Mouse (Mus musculus) spleen, adult 10 weeks (tissue): Measurements from ENCODE around the gene Fam163b. TPM values are rescaled to one million over a fixed set of nuclear protein-coding genes. Genes with fewer than 3 reads are reported as not detected.

Source experiments
- polyA plus RNA-seq: library from polyadenylated mRNA; stranded (reverse); fragments of 350-450 nt; fragmentation: Illumina TruSeq; extraction: RNeasy Lipid Tissue Mini Kit (QIAGEN cat#74804); gene quantifications from one replicate; pipeline ENCODE4 v1.2.3, GENCODE M21; 2015; ENCODE audit warnings: low replicate concordance; ENCODE audit not compliant: insufficient read depth

Gene Fam163b
- polyA plus RNA-seq: not detected

DNA sequence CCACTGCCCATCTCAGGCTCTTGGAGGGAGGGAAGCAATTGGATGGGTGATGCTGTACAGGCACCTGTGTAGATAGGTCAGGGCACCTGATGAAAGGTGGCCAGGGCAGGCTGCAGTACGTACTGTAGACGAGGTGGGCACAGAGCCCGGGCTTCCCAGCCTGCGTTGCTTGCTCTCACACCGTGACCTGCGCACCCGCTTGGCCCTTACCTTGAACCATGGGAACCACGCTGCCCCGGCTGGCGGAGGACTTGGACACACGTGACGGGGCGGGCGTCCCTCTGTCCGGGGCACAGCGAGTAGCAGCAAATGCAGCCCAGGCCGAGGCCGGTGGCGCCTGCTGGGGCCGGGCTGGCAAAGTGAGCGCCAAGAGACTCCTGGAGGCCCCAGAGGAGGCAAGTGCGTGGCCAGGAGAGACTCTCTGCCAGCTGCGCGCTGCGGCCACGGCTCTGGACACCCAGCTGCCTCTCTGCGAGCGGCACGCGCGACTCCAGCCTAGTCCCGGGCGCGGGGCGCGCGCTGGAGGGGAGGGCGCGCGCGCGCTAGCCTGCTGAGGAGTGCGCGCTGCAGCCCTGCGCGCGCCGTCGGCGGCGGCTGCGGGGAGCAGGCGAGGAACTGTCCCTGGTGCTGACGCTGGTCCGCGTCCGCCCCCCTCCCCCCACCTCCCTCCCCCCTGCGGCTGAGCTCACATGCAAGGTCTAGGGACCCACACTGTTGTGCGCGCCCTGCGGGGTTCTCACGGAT lies at the start of gene Fam163b:
Fam163b (minus strand) TSS at position 542 of the 744 bp plus-strand sequence.

DNA sequence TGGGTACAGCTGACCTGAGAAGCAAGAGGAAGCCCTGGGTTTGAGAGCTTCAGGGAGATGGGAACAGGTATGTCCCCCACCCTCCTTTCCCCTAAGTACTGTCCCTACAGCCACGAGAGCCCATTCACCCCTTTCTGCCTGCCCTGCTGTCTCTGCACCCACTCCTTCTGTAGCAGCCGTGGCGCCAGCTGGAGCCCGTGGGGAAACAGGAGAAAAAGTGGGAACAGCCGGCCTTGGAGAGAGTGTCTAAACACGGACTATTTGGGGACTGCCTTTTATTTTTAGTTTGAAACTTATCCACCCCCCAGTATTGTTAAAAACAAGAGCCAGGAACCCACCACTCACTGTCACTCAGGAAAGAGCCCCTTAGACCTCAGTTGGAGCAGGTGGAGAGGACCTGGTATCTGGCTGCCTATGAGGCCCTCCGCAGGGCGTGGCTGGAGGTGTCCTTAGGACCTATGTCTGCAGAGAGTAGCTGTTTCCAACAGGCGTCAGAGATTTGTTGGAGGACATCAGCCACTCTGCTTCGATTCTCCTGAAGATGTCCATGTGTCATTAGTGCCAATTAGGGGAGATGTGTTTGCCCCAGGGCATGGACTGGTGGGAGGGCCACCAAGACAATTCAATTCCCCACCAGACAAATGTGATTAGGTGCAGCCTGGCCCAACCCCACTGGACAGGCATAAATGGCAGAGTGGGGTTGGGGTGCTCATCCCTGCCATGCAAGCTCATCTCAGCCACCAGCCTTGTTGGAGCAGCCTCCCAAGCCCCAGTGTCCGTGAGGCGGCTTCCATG lies 22.7 kb upstream of the Fam163b start, which contains the start of gene Dbh:
Dbh (plus strand) TSS at position 438 of the 795 bp plus-strand sequence.

DNA sequence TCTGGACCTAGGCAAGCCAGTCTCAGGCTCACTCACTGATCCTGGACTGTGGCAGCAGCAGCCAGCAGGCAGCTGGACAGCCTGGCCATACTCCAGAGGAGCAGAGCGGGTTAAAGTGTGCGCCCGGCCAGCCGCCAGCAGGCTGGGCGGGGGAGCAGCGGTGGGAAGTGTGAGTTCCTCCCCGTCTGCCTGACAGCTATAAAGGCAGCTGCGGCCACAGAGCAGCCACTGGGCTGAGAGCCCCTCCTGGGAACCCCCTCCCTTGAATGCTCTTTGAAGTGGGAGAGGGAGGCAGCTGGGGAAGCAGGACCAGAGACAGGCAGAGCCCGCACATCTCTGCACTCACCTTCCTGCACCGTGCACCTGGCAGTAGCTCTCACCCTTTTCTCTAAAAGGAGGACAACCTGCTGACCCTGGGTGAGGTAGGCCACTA lies 63.1 kb downstream of the Fam163b start, which contains the start of gene Adamtsl2:
Adamtsl2 (plus strand) TSS at position 228 of the 433 bp plus-strand sequence.

DNA sequence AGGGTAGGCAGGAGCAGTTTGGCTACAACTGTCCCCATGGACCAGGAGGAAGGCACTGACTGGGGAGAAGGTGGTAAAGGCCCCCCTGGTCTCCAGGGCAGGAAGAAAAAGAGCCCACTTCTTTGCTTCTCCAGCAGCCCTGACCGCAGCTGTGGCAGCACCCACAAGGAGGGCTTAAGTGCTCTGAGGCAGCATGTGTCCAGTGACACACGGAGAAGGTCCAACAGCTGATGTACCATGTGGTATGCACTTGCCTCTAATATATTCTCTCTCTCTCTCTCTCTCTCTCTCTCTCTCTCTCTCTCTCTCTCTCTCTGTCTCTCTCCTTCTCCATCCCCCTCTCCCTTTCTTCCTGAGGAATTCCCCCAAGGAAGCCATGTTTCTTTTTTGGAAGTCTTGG lies 70.3 kb downstream of the Fam163b start, which contains the start of gene Mymk:
Mymk (minus strand) TSS at position 202 of the 400 bp plus-strand sequence.

Other genes with a start within 250 kb of the Fam163b start
- gene Surf6, start 239.6 kb downstream of the Fam163b start, polyA plus RNA-seq: 33.4 TPM
- 19.2 TPM for gene Med22, start 231.8 kb downstream of the Fam163b start, polyA plus RNA-seq
- 923 TPM for gene Rpl7a, start 231.7 kb downstream of the Fam163b start, polyA plus RNA-seq
- gene Surf2, start 226.1 kb downstream of the Fam163b start, polyA plus RNA-seq: 63.0 TPM
- 103 TPM for gene Surf1, start 226.0 kb downstream of the Fam163b start, polyA plus RNA-seq
- gene Surf4, start 208.6 kb downstream of the Fam163b start, polyA plus RNA-seq: 68.3 TPM
- gene Stkld1, start 208.4 kb downstream of the Fam163b start, polyA plus RNA-seq: 0.40 TPM
- gene Rexo4, start 178.1 kb downstream of the Fam163b start, polyA plus RNA-seq: 108 TPM
- gene Adamts13, start 169.1 kb downstream of the Fam163b start, polyA plus RNA-seq: 0.75 TPM
- 32.7 TPM for gene Cacfd1, start 132.6 kb downstream of the Fam163b start, polyA plus RNA-seq
- gene Slc2a6, start 114.5 kb downstream of the Fam163b start, polyA plus RNA-seq: 2.7 TPM
- gene Mymk, start 70.3 kb downstream of the Fam163b start, polyA plus RNA-seq: 0.54 TPM
- gene Adamtsl2, start 63.1 kb downstream of the Fam163b start, polyA plus RNA-seq: 10.1 TPM
- gene Dbh, start 22.7 kb upstream of the Fam163b start, polyA plus RNA-seq: not detected
- 2.2 TPM for gene Sardh, start 105.8 kb upstream of the Fam163b start, polyA plus RNA-seq